Mouse (Mus musculus): Measurements from ENCODE around the gene Srp54b.
"Not testable (repeated sequence)": the region's sequence is repeated elsewhere in the genome, so short reads cannot be mapped to it uniquely, and the experiment has no call there.

DNA sequence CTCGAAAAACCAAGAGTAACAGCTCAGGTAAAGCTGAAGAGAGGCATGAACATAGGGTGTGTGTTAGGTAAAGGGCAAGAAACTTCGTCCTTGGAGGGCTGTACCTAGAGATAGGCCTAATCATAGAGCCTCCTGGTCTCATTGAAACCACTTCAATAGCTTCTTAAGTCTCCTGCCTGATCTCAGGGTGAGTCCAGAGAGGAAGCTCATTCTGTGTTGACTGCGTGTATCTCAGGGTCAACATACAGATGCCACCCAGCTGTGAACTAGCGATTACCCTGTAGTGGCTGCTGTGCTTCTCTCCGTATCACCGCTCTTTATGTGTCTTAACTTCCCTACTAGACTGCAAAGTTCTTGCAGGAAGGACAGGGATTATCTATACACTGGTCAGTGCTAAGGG, 58.0 kb downstream of the Srp54b start:
- TF ChIP-seq POLR2A (IDR thresholded peaks at IDR 0.05; ENCODE audit: low read depth, low read length); CTCF (conservative IDR thresholded peaks at IDR 0.05; ENCODE audit: insufficient read depth, insufficient read length, low read depth, low read length): not testable (repeated sequence)
